Mouse (Mus musculus) G1E (cell line): ENCODE measurements around the gene Dclk2.

Source experiments
- CTCF ChIP-seq: IDR thresholded peaks from 2 replicates; pipeline ENCODE4 v1.5.1; 2012; ENCODE audit warnings: low read depth, low read length, inconsistent platforms, mixed read lengths
- GATA1 ChIP-seq: IDR thresholded peaks from 2 replicates; pipeline ENCODE4 v1.6.1; 2012; ENCODE audit warnings: borderline replicate concordance, low read length, inconsistent platforms, mixed read lengths
- POLR2AphosphoS5 ChIP-seq: IDR thresholded peaks from 2 replicates; pipeline ENCODE4 v1.6.1; 2012; ENCODE audit warnings: low read depth, low read length, inconsistent platforms; ENCODE audit not compliant: insufficient replicate concordance
- TAL1 ChIP-seq: conservative IDR thresholded peaks from 2 replicates; pipeline ENCODE4 v1.6.1; 2012; ENCODE audit warnings: low read depth, low read length, inconsistent platforms, mixed read lengths

GRCm38 (mm10) chr3:86862939-86863311, 57.7 kb downstream of the Dclk2 start:
- TF ChIP-seq TAL1, result no peak
- TF ChIP-seq CTCF, result no peak
- no peak for TF ChIP-seq POLR2AphosphoS5
- TF ChIP-seq GATA1, result no peak
